ENCODE assay signal across 27 mouse cellular contexts in the genomic region with DNA sequence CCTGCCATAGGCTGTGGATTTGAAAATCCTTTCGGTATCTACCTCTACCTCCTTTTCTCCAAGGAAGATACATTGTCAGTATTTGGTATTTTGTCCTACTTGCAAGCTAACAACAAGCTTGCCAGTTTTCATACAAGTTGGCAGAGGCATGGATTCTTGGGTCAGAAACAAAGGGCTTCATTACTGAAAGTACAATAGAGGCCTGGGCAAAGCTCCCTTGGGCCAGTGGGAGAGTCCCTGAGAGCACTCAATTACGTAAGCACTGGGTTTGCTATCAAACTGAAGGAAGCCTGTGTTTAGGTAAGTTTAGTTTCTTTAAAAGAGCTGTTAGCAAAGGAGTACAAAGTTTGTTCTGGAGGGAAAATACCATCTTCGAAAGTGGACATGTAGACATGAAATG. TPM values are rescaled to one million over a fixed set of nuclear protein-coding genes. Genes with fewer than 3 reads are reported as not detected.
A peak's percentile ranks its signal among the peaks of the same experiment; 100 is the strongest.
DNase-seq lines count a peak whose midpoint lies in the region; TF ChIP-seq lines count a peak whose summit lies in the region.
"Had no signal": no experiment of that assay in that cellular context is flagged by ENCODE, and none has a peak within 500 bp of the region (broad histone marks: within the 10 kb centered on the region; RNA-seq: fewer than 3 reads in every experiment).

No protein-coding gene starts in this region.

- peak overlapping the region; percentile 14; the same call in 1 of the 2 replicates for H3K27ac ChIP-seq in layer of hippocampus, adult 2 months
- H3K27ac ChIP-seq: embryonic facial prominence, embryonic 13.5 days; forebrain, embryonic 10.5 days; heart, embryonic 10.5 days; heart, embryonic 15.5 days; hindbrain, embryonic 12.5 days; hindbrain, postnatal 0 days; intestine, embryonic 15.5 days; limb, embryonic 13.5 days; lung, embryonic 15.5 days had no signal

- DNase-seq in cerebellum, adult 9-10 months = peak; percentile 5
- DNase-seq in cerebellum, postnatal 25 days = no peak
- peak in 1 of 2 experiments; percentile 39 for DNase-seq in layer of hippocampus, adult 2 months (ENCODE audit: low spot score in 2 of 2)
- no peak for DNase-seq in layer of hippocampus, adult 9-10 months (ENCODE audit: low spot score)
- peak; percentile 76 for DNase-seq in testis, postnatal 14 days (ENCODE audit: low spot score)
- DNase-seq in testis, postnatal 10 days (ENCODE audit: low spot score) = no peak
- no peak for DNase-seq in heart, postnatal 36 days
- DNase-seq: adrenal gland, adult 2 months; adrenal gland, postnatal 36 days; gastrocnemius, postnatal 25 days; heart, adult 11 months; kidney, adult 2 months; kidney, postnatal 36 days; midbrain, embryonic 14.5 days; right cerebral cortex, adult 18-20 months; spleen, adult 18-20 months; thymus, adult 2 months; thymus, postnatal 36 days had no signal

- no peak overlapping the region for H3K4me3 ChIP-seq in layer of hippocampus, adult 2 months
- H3K4me3 ChIP-seq: embryonic facial prominence, embryonic 13.5 days; forebrain, embryonic 10.5 days; heart, embryonic 10.5 days; heart, embryonic 15.5 days; hindbrain, embryonic 12.5 days; intestine, embryonic 15.5 days; limb, embryonic 13.5 days; lung, embryonic 15.5 days had no signal

- intact Hi-C loops in heart, postnatal 36 days (cut with DNase I) = no loop called here

- TF ChIP-seq CTCF in layer of hippocampus, adult 2 months (conservative IDR thresholded peaks at IDR 0.05) = no peak

RNA-seq across cellular contexts. Expression of a gene that starts 1.5 kb away (rescaled TPM):
- 10 to 100 TPM; 13.5 to 15.3 TPM for total RNA-seq in layer of hippocampus, adult 2 months (2021)
- total RNA-seq in heart, postnatal 36 days (2021) = 10 to 100 TPM; 26.4 to 29.9 TPM

RNA-seq across cellular contexts. Expression of a gene that starts 16.5 kb away (rescaled TPM):
- 1 to 10 TPM; 1.8 to 2.0 TPM for total RNA-seq in layer of hippocampus, adult 2 months (2021)
- 1 to 10 TPM; 6.1 to 8.6 TPM for total RNA-seq in heart, postnatal 36 days (2021)

Comparison
In these comparisons a context has a peak if more than half of its experiments do, and no peak if none do; other contexts are left out.
1. DNase-seq: peak in cerebellum, adult 9-10 months (single experiment) and testis, postnatal 14 days (single experiment); none in cerebellum, postnatal 25 days (0 of 2), layer of hippocampus, adult 9-10 months (single experiment), testis, postnatal 10 days (single experiment) and heart, postnatal 36 days (0 of 2).